Mouse (Mus musculus): Measurements from ENCODE around the gene Epyc.
"Not testable (repeated sequence)": the region's sequence is repeated elsewhere in the genome, so short reads cannot be mapped to it uniquely, and the experiment has no call there.

Epyc gene

DNA sequence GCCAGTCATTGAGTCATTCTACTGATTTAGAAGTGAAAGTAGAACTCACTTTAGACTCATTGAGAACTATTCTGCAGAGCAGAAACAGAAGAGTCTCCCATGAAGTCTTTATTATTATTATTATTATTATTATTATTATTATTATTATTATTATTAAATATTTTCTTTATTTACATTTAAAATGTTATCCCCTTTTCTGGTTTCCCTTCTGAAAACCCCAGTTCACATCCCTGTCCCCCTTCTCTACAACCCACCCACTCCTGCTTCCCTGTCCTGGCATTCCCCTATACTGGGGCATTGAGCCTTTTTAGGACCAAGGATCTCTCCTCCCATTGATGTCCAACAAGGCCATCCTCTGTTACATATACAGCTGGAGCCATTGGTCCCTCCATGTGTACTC is 82.8 kb downstream of the Epyc start, which contains the start of gene C030005K15Rik:
Gene C030005K15Rik, minus strand, starts transcription at position 101 of the 400 bp plus-strand sequence.
- H3K27me3 ChIP-seq (ENCODE audit: control insufficient read depth, insufficient read depth, low read length, poor library complexity, severe bottlenecking); H3K36me3 ChIP-seq (ENCODE audit: control insufficient read depth, insufficient read depth, low read length, poor library complexity, severe bottlenecking); DNase-seq (ENCODE audit: low read depth, low spot score): not testable (repeated sequence)
